Mouse (Mus musculus): ENCODE measurements around the gene Wdfy3. TPM values are rescaled to one million over a fixed set of nuclear protein-coding genes. Genes with fewer than 3 reads are reported as not detected.

Gene Wdfy3
- polyA plus RNA-seq, 1 experiment, result 50.3 TPM

GRCm38 (mm10) chr5:102055946-102056345 is 13.8 kb downstream of the Wdfy3 start:
- peak in 1 of 2 experiments; percentile 53 for DNase-seq (ENCODE audit: extremely low spot score in 1 of 2, low spot score in 1 of 2)

- DNase-seq (ENCODE audit: extremely low spot score in 1 of 2, low spot score in 1 of 2), result no peak
Measured at GRCm38 (mm10) chr5:102055130-102055641, 14.5 kb downstream of the Wdfy3 start.

GRCm38 (mm10) chr5:102054511-102055093 is 15.1 kb downstream of the Wdfy3 start:
- no peak for DNase-seq (ENCODE audit: extremely low spot score in 1 of 2, low spot score in 1 of 2)

- no peak for DNase-seq (ENCODE audit: extremely low spot score in 1 of 2, low spot score in 1 of 2)
Measured at GRCm38 (mm10) chr5:102052906-102053305, 16.8 kb downstream of the Wdfy3 start.

- DNase-seq (ENCODE audit: extremely low spot score in 1 of 2, low spot score in 1 of 2), result no peak
Measured at GRCm38 (mm10) chr5:102052465-102052864, 17.3 kb downstream of the Wdfy3 start.

GRCm38 (mm10) chr5:102050677-102051076 is 19.0 kb downstream of the Wdfy3 start:
- no peak for DNase-seq (ENCODE audit: extremely low spot score in 1 of 2, low spot score in 1 of 2)

GRCm38 (mm10) chr5:102048416-102048815 is 21.3 kb downstream of the Wdfy3 start:
- DNase-seq (ENCODE audit: extremely low spot score in 1 of 2, low spot score in 1 of 2), result no peak

GRCm38 (mm10) chr5:102046617-102047116 is 23.1 kb downstream of the Wdfy3 start:
- DNase-seq (ENCODE audit: extremely low spot score in 1 of 2, low spot score in 1 of 2), result no peak

GRCm38 (mm10) chr5:102045636-102046616 is 23.8 kb downstream of the Wdfy3 start:
- DNase-seq (ENCODE audit: extremely low spot score in 1 of 2, low spot score in 1 of 2), result no peak

- DNase-seq (ENCODE audit: extremely low spot score in 1 of 2, low spot score in 1 of 2), result no peak
Measured at GRCm38 (mm10) chr5:102045177-102045576, 24.5 kb downstream of the Wdfy3 start.

GRCm38 (mm10) chr5:102033281-102033680 is 36.4 kb downstream of the Wdfy3 start:
- DNase-seq (ENCODE audit: extremely low spot score in 1 of 2, low spot score in 1 of 2), result no peak

- peak in 1 of 2 experiments; percentile 65 for DNase-seq (ENCODE audit: extremely low spot score in 1 of 2, low spot score in 1 of 2)
Measured at GRCm38 (mm10) chr5:102032594-102033240, 37.0 kb downstream of the Wdfy3 start.

- DNase-seq (ENCODE audit: extremely low spot score in 1 of 2, low spot score in 1 of 2), result no peak
Measured at GRCm38 (mm10) chr5:102032191-102032590, 37.5 kb downstream of the Wdfy3 start.

- DNase-seq (ENCODE audit: extremely low spot score in 1 of 2, low spot score in 1 of 2), result no peak
Measured at GRCm38 (mm10) chr5:102023376-102023775, 46.3 kb downstream of the Wdfy3 start.

- no peak for DNase-seq (ENCODE audit: extremely low spot score in 1 of 2, low spot score in 1 of 2)
Measured at GRCm38 (mm10) chr5:102022018-102022898, 47.5 kb downstream of the Wdfy3 start.

- DNase-seq (ENCODE audit: extremely low spot score in 1 of 2, low spot score in 1 of 2), result peak in 1 of 2 experiments; percentile 38
Measured at GRCm38 (mm10) chr5:102014235-102014634, 55.5 kb downstream of the Wdfy3 start.

- DNase-seq (ENCODE audit: extremely low spot score in 1 of 2, low spot score in 1 of 2), result no peak
Measured at GRCm38 (mm10) chr5:102013781-102014180, 55.9 kb downstream of the Wdfy3 start.

GRCm38 (mm10) chr5:102010961-102011360 is 58.8 kb downstream of the Wdfy3 start:
- no peak for DNase-seq (ENCODE audit: extremely low spot score in 1 of 2, low spot score in 1 of 2)

- no peak for DNase-seq (ENCODE audit: extremely low spot score in 1 of 2, low spot score in 1 of 2)
Measured at GRCm38 (mm10) chr5:102009606-102010005, 60.1 kb downstream of the Wdfy3 start.

- DNase-seq (ENCODE audit: extremely low spot score in 1 of 2, low spot score in 1 of 2), result no peak
Measured at GRCm38 (mm10) chr5:102008712-102009111, 61.0 kb downstream of the Wdfy3 start.
